Mouse (Mus musculus) forebrain, embryonic 11.5 days (tissue): ENCODE data around the gene B230217C12Rik. TPM values are rescaled to one million over a fixed set of nuclear protein-coding genes. Genes with fewer than 3 reads are reported as not detected.

ENCODE experiments used
- ATAC-seq: fragments of 200-750 bp; cut with Nextera tagmentation; replicated peaks from 2 replicates; pipeline ENCODE4 v1.8.0; 2017; ENCODE audit warnings: moderate TSS enrichment; ENCODE audit not compliant: low FRiP score
- DNase-seq: peaks from one replicate; pipeline ENCODE4 v3.0.0-alpha.2; 2017; ENCODE audit warnings: low spot score
- H3K27ac ChIP-seq: fragments of 300-500 bp; sonication (generic); 2 replicates; pipeline ENCODE4 v1.5.1; 2014; ENCODE audit warnings: low read depth, low read length
- H3K27me3 ChIP-seq: fragments of 300-500 bp; sonication (generic); 2 replicates; pipeline ENCODE4 v1.6.1; 2014; ENCODE audit warnings: mild to moderate bottlenecking, low read length, mixed read lengths; ENCODE audit not compliant: control insufficient read depth, insufficient read depth
- H3K36me3 ChIP-seq: fragments of 300-500 bp; sonication (generic); 2 replicates; pipeline ENCODE4 v1.6.1; 2014; ENCODE audit warnings: mild to moderate bottlenecking, low read length, moderate library complexity, mixed read lengths; ENCODE audit not compliant: control insufficient read depth, insufficient read depth
- H3K4me1 ChIP-seq: fragments of 300-500 bp; sonication (generic); replicated peaks from 2 replicates; pipeline ENCODE4 v1.6.1; 2014; ENCODE audit warnings: low read length, mixed read lengths; ENCODE audit not compliant: control insufficient read depth, insufficient read depth
- H3K4me2 ChIP-seq: fragments of 300-500 bp; sonication (generic); 2 replicates; pipeline ENCODE4 v1.6.1; 2014; ENCODE audit warnings: low read depth, mild to moderate bottlenecking, low read length, moderate library complexity, mixed read lengths; ENCODE audit not compliant: severe bottlenecking
- H3K4me3 ChIP-seq: fragments of 300-500 bp; sonication (generic); 2 replicates; pipeline ENCODE4 v1.5.1; 2014; ENCODE audit warnings: low read depth, low read length
- H3K9ac ChIP-seq: fragments of 300-500 bp; sonication (generic); 2 replicates; pipeline ENCODE4 v1.6.1; 2014; ENCODE audit warnings: low read length
- H3K9me3 ChIP-seq: fragments of 300-500 bp; sonication (generic); 2 replicates; pipeline ENCODE4 v1.6.1; 2016; ENCODE audit warnings: low read length, mixed read lengths; ENCODE audit not compliant: control insufficient read depth
- WGBS: fragments of 180-500 bp; shearing (Covaris S2); extraction: QIAGEN DNeasy Blood & Tissue Kit; methylation state at CpG from one replicate; pipeline ENCODE4 v1.1.7; 2014; 5-methylcytosine and 5-hydroxymethylcytosine counted together
- polyA plus RNA-seq: library from polyadenylated mRNA; unstranded; fragments of >200 nt; fragmentation: Nextera tagmentation; extraction: Ambion mirVana; gene quantifications from 2 replicates; pipeline ENCODE4 v1.2.1, GENCODE M21; 2014

B230217C12Rik gene
- polyA plus RNA-seq, 1 experiment from 2014 or later: 17.7 TPM

DNA sequence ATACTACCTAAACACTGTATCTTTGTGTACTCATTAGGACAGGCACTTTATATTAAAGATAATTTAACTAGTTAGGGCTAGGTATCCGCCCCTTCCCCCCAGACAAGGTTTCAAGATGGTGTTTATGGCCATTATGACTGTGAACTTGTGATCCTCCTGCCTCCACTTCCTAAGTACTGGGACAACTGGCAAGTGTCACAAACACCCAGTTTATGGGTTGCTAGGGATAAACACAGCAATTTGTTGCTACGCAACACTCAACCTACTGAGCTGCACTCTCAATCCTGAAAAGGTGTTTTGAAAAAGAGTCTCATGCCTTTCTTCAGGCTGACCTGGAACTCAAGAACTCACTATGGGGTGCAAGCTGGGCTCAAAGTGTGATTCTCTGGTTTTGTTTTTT lies 36.8 kb downstream of the B230217C12Rik start:
- 72% methylated on average over 2 of the region's 2 CpGs for WGBS
- no peak for ATAC-seq

DNA sequence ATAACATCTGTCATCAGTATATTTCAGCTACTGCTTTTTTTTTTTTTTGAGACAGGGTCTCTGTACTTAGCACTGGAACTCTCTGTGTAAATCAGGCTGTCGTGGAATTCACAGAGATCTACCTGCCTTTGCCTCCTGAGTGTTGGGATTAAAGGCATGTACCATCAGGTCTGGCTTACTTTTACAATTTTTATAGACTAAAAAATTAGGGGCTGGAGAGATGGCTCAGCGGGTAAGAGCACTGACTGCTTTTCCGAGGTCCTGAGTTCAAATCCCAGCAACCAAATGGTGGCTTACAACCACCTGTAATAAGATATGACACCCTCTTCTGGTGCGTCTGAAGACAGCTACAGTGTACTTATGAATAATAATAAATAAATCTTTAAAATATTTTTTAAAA lies 39.8 kb downstream of the B230217C12Rik start:
- no peaks in the 10 kb centered on the region; the same call in 1 of the 2 replicates for H3K9me3 ChIP-seq
- H3K27ac ChIP-seq: no peak overlapping the region
- ATAC-seq (no peak), DNase-seq (no peak)
- no peaks in the 10 kb centered on the region for H3K36me3 ChIP-seq
- H3K9ac ChIP-seq: no peak overlapping the region
- no peak overlapping the region for H3K4me2 ChIP-seq
- 95% methylated on average over 4 of the region's 4 CpGs for WGBS
- H3K4me3 ChIP-seq: no peak overlapping the region
- H3K4me1 ChIP-seq: no peaks in the 10 kb centered on the region
- no peaks in the 10 kb centered on the region for H3K27me3 ChIP-seq

More for the DNA sequence above, 36.8 kb downstream of the B230217C12Rik start:
- Histone ChIP-seq H3K9me3 (no peaks in the 10 kb centered on the region), H3K27me3 (no peaks in the 10 kb centered on the region), H3K4me2 (no peak overlapping the region), H3K9ac (no peak overlapping the region), H3K36me3 (no peaks in the 10 kb centered on the region), H3K4me1 (no peaks in the 10 kb centered on the region), H3K27ac (no peak overlapping the region), H3K4me3 (no peak overlapping the region)
- no peak for DNase-seq

DNA sequence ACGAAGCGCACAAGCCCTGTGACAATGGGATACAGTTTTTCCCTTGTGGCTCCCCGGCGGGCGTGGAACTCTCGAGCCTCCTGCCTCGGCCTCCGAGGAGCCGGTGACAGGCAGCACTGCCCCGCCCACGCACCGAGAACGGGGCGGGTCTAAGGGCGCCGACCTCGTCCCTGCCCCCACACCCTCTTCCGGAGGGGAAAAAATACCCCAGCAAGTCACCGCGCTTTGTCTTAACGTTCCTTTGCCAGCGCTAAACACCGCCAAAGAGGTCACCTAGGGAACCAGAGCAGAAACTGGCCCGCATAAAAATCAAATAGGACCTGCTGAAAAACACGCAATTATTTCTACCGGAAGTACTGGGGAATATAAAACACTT lies 43.0 kb downstream of the B230217C12Rik start:
- Histone ChIP-seq H3K4me1 (no peaks in the 10 kb centered on the region), H3K27me3 (no peaks in the 10 kb centered on the region), H3K4me3 (peak overlapping the region; percentile 57), H3K27ac (peak overlapping the region; percentile 79), H3K9ac (peak overlapping the region; percentile 66), H3K9me3 (no peaks in the 10 kb centered on the region; the same call in 1 of the 2 replicates), H3K4me2 (peak overlapping the region; percentile 52), H3K36me3 (no peaks in the 10 kb centered on the region)
- DNase-seq (peak; percentile 87), ATAC-seq (peak; percentile 47; the same call in 1 of the 2 replicates)
- 6% methylated on average over 26 of the region's 26 CpGs for WGBS

DNA sequence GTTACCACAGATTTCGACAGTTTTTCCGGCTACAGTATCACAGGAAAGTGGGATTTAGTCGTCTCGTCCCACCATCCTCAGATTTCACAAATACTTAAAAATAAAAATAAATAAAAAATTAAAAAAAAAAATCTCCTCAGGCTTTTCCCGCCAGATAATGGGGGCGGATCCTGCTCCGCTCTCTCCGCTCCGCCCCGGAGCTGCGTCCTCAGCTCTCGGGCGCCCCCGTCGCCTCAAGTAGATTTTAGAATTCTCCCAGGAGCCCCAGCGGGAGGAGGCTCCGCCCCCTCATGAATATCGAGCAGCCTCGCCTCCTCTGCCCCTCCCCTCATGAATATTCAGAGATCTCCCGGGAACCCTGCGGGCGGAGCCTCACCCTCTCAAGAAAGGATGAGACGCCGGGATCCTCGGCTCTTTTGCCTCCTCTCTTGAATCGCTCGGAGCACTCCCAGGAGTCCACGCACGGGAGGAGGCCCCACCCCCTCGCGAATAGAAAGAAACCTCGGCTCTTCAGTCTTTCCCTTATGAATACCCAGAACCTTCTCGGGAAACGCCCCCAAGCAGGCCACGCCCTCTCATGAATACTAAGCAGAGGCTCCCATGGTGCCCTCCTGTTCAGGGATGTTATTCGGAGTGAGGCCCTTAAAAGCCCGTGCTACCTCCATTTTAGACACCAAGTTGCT lies 43.5 kb downstream of the B230217C12Rik start, which contains the start of gene Fbxo47:
Fbxo47 (minus strand) TSS at position 237 of the 683 bp plus-strand sequence.
- H3K27me3 ChIP-seq: no peaks in the 10 kb centered on the region
- H3K4me3 ChIP-seq: peak within 1 kb of the TSS; percentile 57
- DNase-seq (peak; percentile 97), ATAC-seq (peak; percentile 95)
- H3K9me3 ChIP-seq: no peaks in the 10 kb centered on the region; the same call in 1 of the 2 replicates
- peak within 1 kb of the TSS; percentile 52 for H3K4me2 ChIP-seq
- no peaks in the 10 kb centered on the region for H3K36me3 ChIP-seq
- under 1% methylated on average over 37 of the region's 37 CpGs for whole genome bisulfite sequencing
- H3K4me1 ChIP-seq: no peaks in the 10 kb centered on the region
- H3K9ac ChIP-seq: peak within 1 kb of the TSS; percentile 66
- peak within 1 kb of the TSS; percentile 79 for H3K27ac ChIP-seq

DNA sequence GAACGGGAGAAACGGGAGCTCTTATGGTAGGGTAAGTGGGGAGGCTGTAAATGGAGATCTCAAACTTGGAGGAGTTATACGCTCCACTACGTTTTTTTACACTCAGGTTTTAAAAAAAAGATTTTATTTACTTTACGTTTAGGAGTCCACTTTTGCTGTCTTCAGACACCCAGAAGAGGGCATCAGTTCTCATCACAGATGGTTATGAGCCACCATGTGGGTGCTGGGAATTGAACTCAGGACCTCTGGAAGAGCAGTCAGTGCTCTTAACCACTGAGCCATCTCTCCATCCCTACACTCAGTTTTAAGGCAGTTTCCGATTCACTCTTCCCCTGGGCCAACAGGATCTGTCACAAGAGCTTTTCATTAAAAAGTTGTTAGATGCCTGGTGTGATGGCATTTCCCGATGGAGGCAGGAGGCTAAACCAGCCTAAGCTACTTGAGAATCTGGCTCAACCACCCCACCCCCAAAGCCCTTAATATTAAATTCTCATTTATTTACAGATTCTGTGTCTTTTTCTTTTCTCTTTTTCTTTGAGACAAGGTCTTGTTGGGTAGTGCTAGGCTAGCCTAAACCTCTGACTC lies 44.1 kb downstream of the B230217C12Rik start:
- Histone ChIP-seq H3K27me3 (no peaks in the 10 kb centered on the region), H3K27ac (peak overlapping the region; percentile 77), H3K4me1 (no peaks in the 10 kb centered on the region), H3K9me3 (no peaks in the 10 kb centered on the region; the same call in 1 of the 2 replicates), H3K4me2 (peak overlapping the region; percentile 43), H3K9ac (peak overlapping the region; percentile 20; the same call in 1 of the 2 replicates), H3K36me3 (no peaks in the 10 kb centered on the region), H3K4me3 (peak overlapping the region; percentile 57)
- 0 out of 2 replicates have a peak, but pooled peaks have one; percentile 3 for ATAC-seq
- DNase-seq: no peak
- 31% methylated on average over 7 of the region's 7 CpGs for WGBS

DNA sequence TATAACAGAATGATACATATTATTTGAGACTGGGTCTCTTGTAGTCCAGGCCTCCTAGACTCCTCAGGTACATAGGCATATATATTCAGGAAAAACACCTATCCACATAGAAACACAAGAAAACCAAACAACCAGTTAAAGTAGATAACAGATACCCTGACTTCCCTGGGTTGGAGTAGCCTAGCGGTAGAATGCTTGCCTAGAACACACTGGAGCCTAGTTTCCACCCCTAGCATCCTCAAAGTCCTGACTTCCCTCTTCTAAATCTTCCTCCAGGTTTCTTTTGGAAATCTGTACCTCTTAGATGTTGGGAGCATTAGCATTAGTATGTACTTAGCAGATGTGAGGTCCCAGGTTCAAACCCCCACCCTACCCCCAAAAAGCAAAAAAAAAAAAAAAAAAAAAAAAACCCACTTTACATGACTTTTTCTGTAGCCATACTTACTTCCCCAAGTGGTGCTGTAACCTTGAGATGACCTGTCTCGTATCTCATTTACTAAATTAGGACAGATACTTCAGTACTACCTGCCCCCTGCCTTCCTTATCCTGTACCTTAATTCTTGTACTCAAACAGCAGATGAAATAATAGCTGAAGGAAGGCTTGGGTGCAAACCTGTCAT lies 44.8 kb downstream of the B230217C12Rik start:
- H3K27me3 ChIP-seq: no peaks in the 10 kb centered on the region
- DNase-seq (no peak), ATAC-seq (no peak)
- no peaks in the 10 kb centered on the region for H3K36me3 ChIP-seq
- no peaks in the 10 kb centered on the region for H3K4me1 ChIP-seq
- H3K9ac ChIP-seq: no peak overlapping the region
- peak overlapping the region; percentile 57; the same call in 1 of the 2 replicates for H3K4me3 ChIP-seq
- no peak overlapping the region for H3K4me2 ChIP-seq
- H3K27ac ChIP-seq: no peak overlapping the region
- 94% methylated on average over 2 of the region's 2 CpGs for WGBS
- H3K9me3 ChIP-seq: no peaks in the 10 kb centered on the region; the same call in 1 of the 2 replicates

DNA sequence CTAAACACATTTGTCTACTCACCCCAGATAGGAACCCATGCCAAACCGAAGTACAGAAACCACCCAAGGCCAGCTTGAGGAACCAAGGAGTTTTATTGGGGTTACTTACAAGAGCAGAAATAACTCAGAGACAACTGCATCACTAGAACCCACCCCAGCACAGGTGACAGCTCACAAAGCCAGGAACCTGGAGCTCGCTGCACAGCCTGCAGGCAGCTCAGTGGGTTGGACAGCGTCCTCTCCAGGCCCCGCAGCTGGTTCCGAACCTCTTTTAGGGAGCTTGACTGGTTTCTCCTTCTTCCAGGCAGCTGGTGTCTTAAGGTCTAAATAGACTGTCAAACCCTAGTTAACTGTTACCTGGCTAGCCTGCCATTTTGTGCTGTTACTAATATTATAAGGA lies 51.2 kb downstream of the B230217C12Rik start:
- Histone ChIP-seq H3K4me1 (no peaks in the 10 kb centered on the region), H3K27ac (no peak overlapping the region), H3K9ac (no peak overlapping the region), H3K4me3 (no peak overlapping the region), H3K9me3 (no peaks in the 10 kb centered on the region), H3K4me2 (no peak overlapping the region), H3K27me3 (no peaks in the 10 kb centered on the region), H3K36me3 (no peaks in the 10 kb centered on the region)
- DNase-seq (no peak), ATAC-seq (no peak)
- 73% methylated on average over 5 of the region's 5 CpGs for WGBS
